Mouse (Mus musculus) layer of hippocampus, adult 18-20 months (tissue): Measurements from ENCODE around the gene Txndc8. TPM values are rescaled to one million over a fixed set of nuclear protein-coding genes. Genes with fewer than 3 reads are reported as not detected.

Source experiments
- DNase-seq, 2 experiments: peaks; one replicate each; pipeline ENCODE4 v3.0.0; 2022; ENCODE audit warnings: low spot score in 2 of 2
- total RNA-seq, 2 experiments: library from RNA; stranded (reverse); gene quantifications; 2 replicates each; pipeline ENCODE4 v1.2.3; 2021

Gene Txndc8
- total RNA-seq, 2 experiments from 2014 or later = not detected

GRCm38 (mm10) chr4:57956029-57956960 is 52.6 kb downstream of the Txndc8 start, which contains the start of gene Txn1:
Gene Txn1 (minus strand): TSS chr4:57956411.
- peak; percentile 91 to 95 for DNase-seq

- DNase-seq = peak; percentile 30 to 60
These were observed 53.4 kb downstream of the Txndc8 start for GRCm38 (mm10) chr4:57955544-57955958.

- DNase-seq = no peak
These were observed 53.9 kb downstream of the Txndc8 start for GRCm38 (mm10) chr4:57954991-57955390.

GRCm38 (mm10) chr4:57954580-57954979 is 54.3 kb downstream of the Txndc8 start:
- DNase-seq = no peak

GRCm38 (mm10) chr4:57953796-57954195 is 55.1 kb downstream of the Txndc8 start:
- DNase-seq = no peak

GRCm38 (mm10) chr4:57952891-57953290 is 56.0 kb downstream of the Txndc8 start:
- DNase-seq = no peak

- DNase-seq = no peak
These were observed 56.5 kb downstream of the Txndc8 start for GRCm38 (mm10) chr4:57952416-57952815.

GRCm38 (mm10) chr4:57949866-57950265 is 59.1 kb downstream of the Txndc8 start:
- DNase-seq = no peak

GRCm38 (mm10) chr4:57947476-57947875 is 61.4 kb downstream of the Txndc8 start:
- no peak for DNase-seq

GRCm38 (mm10) chr4:57947036-57947435 is 61.9 kb downstream of the Txndc8 start:
- DNase-seq = no peak

GRCm38 (mm10) chr4:57942892-57943291 is 66.0 kb downstream of the Txndc8 start:
- DNase-seq = no peak

GRCm38 (mm10) chr4:57940631-57941030 is 68.3 kb downstream of the Txndc8 start:
- DNase-seq = no peak

GRCm38 (mm10) chr4:57937292-57937691 is 71.6 kb downstream of the Txndc8 start:
- DNase-seq = no peak

- no peak for DNase-seq
These were observed 74.7 kb downstream of the Txndc8 start for GRCm38 (mm10) chr4:57934181-57934580.

Other genes starting within 250 kb of the Txndc8 start
- under 1 TPM; 0.25 to 0.33 TPM for gene D630039A03Rik, start 92.8 kb downstream of the Txndc8 start, total RNA-seq
- gene Txn1, start 52.7 kb downstream of the Txndc8 start, total RNA-seq = 10 to 100 TPM; 95.7 to 97.6 TPM
- gene Svep1, start 197.7 kb upstream of the Txndc8 start, total RNA-seq = under 1 TPM; 0.45 to 0.86 TPM